In genomic region chr8:35915878-35916518, GRCm38 (mm10) we compare ENCODE assay signal across 12 mouse cellular contexts.
A peak's percentile ranks its signal among the peaks of the same experiment; 100 is the strongest.
DNase-seq lines count a peak whose midpoint lies in the region; ATAC-seq and TF ChIP-seq lines count a peak whose summit lies in the region.
"Had no signal": no experiment of that assay in that cellular context is flagged by ENCODE, and none has a peak within 500 bp of the region (broad histone marks: within the 10 kb centered on the region; RNA-seq: fewer than 3 reads in every experiment).

No protein-coding gene starts in this region.

- no peak overlapping the region for H3K27ac ChIP-seq in kidney, adult 2 months (ENCODE audit: insufficient read depth, low read depth, low read length)
- no peak overlapping the region for H3K27ac ChIP-seq in midbrain, embryonic 11.5 days (ENCODE audit: low read depth, low read length)
- no peak overlapping the region for H3K27ac ChIP-seq in midbrain, embryonic 16.5 days (ENCODE audit: low read length)
- peak overlapping the region; percentile 35; the same call in 1 of the 2 replicates for H3K27ac ChIP-seq in intestine, postnatal 0 days (ENCODE audit: low read depth, low read length)
- no peak overlapping the region for H3K27ac ChIP-seq in gastrocnemius, adult 2 months
- H3K27ac ChIP-seq: forebrain, embryonic 15.5 days; hindbrain, postnatal 0 days; liver, embryonic 15.5 days; midbrain, embryonic 13.5 days had no signal

- TF ChIP-seq CTCF in kidney, adult 2 months (conservative IDR thresholded peaks at IDR 0.05; ENCODE audit: insufficient read depth, insufficient read length, low read depth, low read length): no peak
- TF ChIP-seq CTCF in intestine, postnatal 0 days (IDR thresholded peaks at IDR 0.05; ENCODE audit: low read depth): no peak
- TF ChIP-seq CTCF in gastrocnemius, adult 2 months (IDR thresholded peaks at IDR 0.05): no peak

- no peaks in the 10 kb centered on the region for H3K36me3 ChIP-seq in kidney, adult 2 months (ENCODE audit: control insufficient read depth, insufficient read depth, low read length)
- H3K36me3 ChIP-seq in midbrain, embryonic 11.5 days (ENCODE audit: control insufficient read depth, insufficient read depth, low read length): no peaks in the 10 kb centered on the region
- H3K36me3 ChIP-seq in midbrain, embryonic 16.5 days (ENCODE audit: control insufficient read depth, insufficient read depth, low read length): no peaks in the 10 kb centered on the region
- no peaks in the 10 kb centered on the region for H3K36me3 ChIP-seq in intestine, postnatal 0 days (ENCODE audit: control insufficient read depth, insufficient read depth)
- H3K36me3 ChIP-seq: forebrain, embryonic 15.5 days; liver, embryonic 15.5 days; midbrain, embryonic 13.5 days had no signal

- H3K4me1 ChIP-seq in kidney, adult 2 months (ENCODE audit: control insufficient read depth, insufficient read depth, low read length): peaks cover 9% of the 10 kb centered on the region; the same call in 1 of the 2 replicates
- H3K4me1 ChIP-seq in midbrain, embryonic 11.5 days (ENCODE audit: control insufficient read depth, insufficient read depth, low read length): 0 out of 2 replicates have a peak, but pooled peaks cover 4% of the 10 kb centered on the region
- peaks cover 2% of the 10 kb centered on the region; the same call in 1 of the 2 replicates for H3K4me1 ChIP-seq in midbrain, embryonic 16.5 days (ENCODE audit: control insufficient read depth, insufficient read depth, low read length)
- 0 out of 2 replicates have a peak, but pooled peaks cover 3% of the 10 kb centered on the region for H3K4me1 ChIP-seq in intestine, postnatal 0 days (replicated peaks; ENCODE audit: control insufficient read depth, insufficient read depth, low read length)
- H3K4me1 ChIP-seq: forebrain, embryonic 15.5 days; liver, embryonic 15.5 days had no signal

- TF ChIP-seq POLR2A in kidney, adult 2 months (IDR thresholded peaks at IDR 0.05; ENCODE audit: low read depth, low read length): no peak

- no peak overlapping the region for H3K9ac ChIP-seq in midbrain, embryonic 11.5 days (ENCODE audit: low read length)
- no peak overlapping the region for H3K9ac ChIP-seq in midbrain, embryonic 16.5 days (ENCODE audit: low read depth, low read length)
- H3K9ac ChIP-seq in intestine, postnatal 0 days (ENCODE audit: low read depth, low read length): no peak overlapping the region
- H3K9ac ChIP-seq: forebrain, embryonic 15.5 days; liver, embryonic 15.5 days; midbrain, embryonic 13.5 days had no signal

- WGBS in kidney, adult 2 months: 75% methylated on average over 10 of the region's 10 CpGs
- WGBS in midbrain, embryonic 11.5 days: 84% methylated on average over 10 of the region's 10 CpGs
- whole genome bisulfite sequencing in midbrain, embryonic 16.5 days: 88% methylated on average over 10 of the region's 10 CpGs
- WGBS in intestine, postnatal 0 days: 34% methylated on average over 10 of the region's 10 CpGs

- intact Hi-C loops in gastrocnemius, adult 2 months (cut with DNase I): no loop called here

- H3K4me3 ChIP-seq in kidney, adult 2 months (ENCODE audit: insufficient read depth, low read depth, low read length): no peak overlapping the region
- no peak overlapping the region for H3K4me3 ChIP-seq in midbrain, embryonic 11.5 days (ENCODE audit: low read depth, low read length)
- H3K4me3 ChIP-seq in midbrain, embryonic 16.5 days (ENCODE audit: low read depth, low read length): no peak overlapping the region
- no peak overlapping the region for H3K4me3 ChIP-seq in intestine, postnatal 0 days (ENCODE audit: low read depth, low read length)
- H3K4me3 ChIP-seq in gastrocnemius, adult 2 months: no peak overlapping the region
- H3K4me3 ChIP-seq: forebrain, embryonic 15.5 days; liver, embryonic 15.5 days; midbrain, embryonic 13.5 days had no signal

- ATAC-seq in midbrain, embryonic 11.5 days (ENCODE audit: low FRiP score): no peak
- ATAC-seq in midbrain, embryonic 16.5 days: no peak
- peak; percentile 32; the same call in 1 of the 2 replicates for ATAC-seq in intestine, postnatal 0 days
- ATAC-seq: forebrain, embryonic 15.5 days; hindbrain, postnatal 0 days; midbrain, embryonic 13.5 days had no signal

- H3K9me3 ChIP-seq in midbrain, embryonic 11.5 days (ENCODE audit: control insufficient read depth, low read length): no peaks in the 10 kb centered on the region
- H3K9me3 ChIP-seq in midbrain, embryonic 16.5 days (replicated peaks; ENCODE audit: control insufficient read depth, low read length, poor library complexity, severe bottlenecking): no peaks in the 10 kb centered on the region
- no peaks in the 10 kb centered on the region for H3K9me3 ChIP-seq in intestine, postnatal 0 days (ENCODE audit: control insufficient read depth)
- H3K9me3 ChIP-seq: forebrain, embryonic 15.5 days; liver, embryonic 15.5 days; midbrain, embryonic 13.5 days had no signal

- peak; percentile 25 for DNase-seq in kidney, adult 2 months
- DNase-seq in kidney, adult 8-10 months: no peak
- DNase-seq in midbrain, embryonic 11.5 days (ENCODE audit: low spot score, missing footprints): peak; percentile 35
- DNase-seq in gastrocnemius, adult 2 months: no peak
- no peak for DNase-seq in frontal cortex, postnatal 10 days (ENCODE audit: low spot score in 2 of 2)
- DNase-seq: cerebellum, adult 2 months had no signal

- H3K27me3 ChIP-seq in kidney, adult 2 months (replicated peaks; ENCODE audit: control insufficient read depth, insufficient read depth, low read length): no peaks in the 10 kb centered on the region
- H3K27me3 ChIP-seq in midbrain, embryonic 11.5 days (ENCODE audit: control insufficient read depth, insufficient read depth, low read length): no peaks in the 10 kb centered on the region
- no peaks in the 10 kb centered on the region for H3K27me3 ChIP-seq in midbrain, embryonic 16.5 days (ENCODE audit: control insufficient read depth, insufficient read depth, low read depth, low read length)
- H3K27me3 ChIP-seq in intestine, postnatal 0 days (replicated peaks; ENCODE audit: control insufficient read depth, insufficient read depth, low read length): no peaks in the 10 kb centered on the region
- H3K27me3 ChIP-seq: forebrain, embryonic 15.5 days; liver, embryonic 15.5 days; midbrain, embryonic 13.5 days had no signal

- H3K4me2 ChIP-seq in midbrain, embryonic 11.5 days: no peak overlapping the region
- H3K4me2 ChIP-seq in midbrain, embryonic 16.5 days (ENCODE audit: low read length): no peak overlapping the region
- H3K4me2 ChIP-seq in intestine, postnatal 0 days (replicated peaks; ENCODE audit: low read depth): no peak overlapping the region
- H3K4me2 ChIP-seq: forebrain, embryonic 15.5 days; liver, embryonic 15.5 days; midbrain, embryonic 13.5 days had no signal

Comparison
In these comparisons a context has a peak if more than half of its experiments do, and no peak if none do; other contexts are left out.
1. DNase-seq: peak in kidney, adult 2 months (single experiment) and midbrain, embryonic 11.5 days (single experiment); none in kidney, adult 8-10 months (0 of 2), gastrocnemius, adult 2 months (single experiment) and frontal cortex, postnatal 10 days (0 of 2).